Mouse (Mus musculus) limb, embryonic 14.5 days (tissue): ENCODE results near the gene Gm32687. TPM values are rescaled to one million over a fixed set of nuclear protein-coding genes. Genes with fewer than 3 reads are reported as not detected.
"Not testable (repeated sequence)": the region's sequence is repeated elsewhere in the genome, so short reads cannot be mapped to it uniquely, and the experiment has no call there.

Experiments used
- ATAC-seq: fragments of 200-750 bp; cut with Nextera tagmentation; 2 replicates; pipeline ENCODE4 v1.8.0; 2017; ENCODE audit warnings: low read depth, moderate number of reproducible peaks, moderate TSS enrichment; ENCODE audit not compliant: low FRiP score
- DNase-seq: peaks from one replicate; pipeline ENCODE4 v3.0.0-alpha.2; 2015; ENCODE audit warnings: low spot score
- H3K27ac ChIP-seq: fragments of 300-500 bp; sonication (generic); replicated peaks from 2 replicates; pipeline ENCODE4 v1.5.1; 2014; ENCODE audit warnings: low read depth, mild to moderate bottlenecking, low read length, moderate library complexity, mixed read lengths
- H3K27me3 ChIP-seq: fragments of 300-500 bp; sonication (generic); 2 replicates; pipeline ENCODE4 v1.6.1; 2014; ENCODE audit warnings: low read length, mixed read lengths; ENCODE audit not compliant: control insufficient read depth, insufficient read depth
- H3K36me3 ChIP-seq: fragments of 300-500 bp; sonication (generic); 2 replicates; pipeline ENCODE4 v1.6.1; 2014; ENCODE audit warnings: mild to moderate bottlenecking, low read length, moderate library complexity, mixed read lengths; ENCODE audit not compliant: control insufficient read depth, insufficient read depth
- H3K4me1 ChIP-seq: fragments of 300-500 bp; sonication (generic); 2 replicates; pipeline ENCODE4 v1.6.1; 2014; ENCODE audit warnings: antibody characterized with exemption, low read length, mixed read lengths; ENCODE audit not compliant: control insufficient read depth, insufficient read depth
- H3K4me2 ChIP-seq: fragments of 300-500 bp; sonication (generic); replicated peaks from 2 replicates; pipeline ENCODE4 v1.6.1; 2014; ENCODE audit warnings: low read depth, mild to moderate bottlenecking, low read length, moderate library complexity; ENCODE audit not compliant: severe bottlenecking
- H3K4me3 ChIP-seq: fragments of 300-500 bp; sonication (generic); replicated peaks from 2 replicates; pipeline ENCODE4 v1.5.1; 2014; ENCODE audit warnings: low read length
- H3K9ac ChIP-seq: fragments of 300-500 bp; sonication (generic); 2 replicates; pipeline ENCODE4 v1.6.1; 2014; ENCODE audit warnings: mild to moderate bottlenecking, low read depth, low read length, moderate library complexity; ENCODE audit not compliant: severe bottlenecking
- H3K9me3 ChIP-seq: fragments of 300-500 bp; sonication (generic); 2 replicates; pipeline ENCODE4 v1.6.1; 2016; ENCODE audit warnings: low read length; ENCODE audit not compliant: control insufficient read depth
- WGBS: fragments of 180-500 bp; shearing (Covaris S2); extraction: QIAGEN DNeasy Blood & Tissue Kit; methylation state at CpG from one replicate; pipeline ENCODE4 v1.1.7; 2014; 5-methylcytosine and 5-hydroxymethylcytosine counted together
- polyA plus RNA-seq, 2 experiments: library from polyadenylated mRNA; depleted of rRNA in 1 of 2; stranded (reverse) in 1 of 2; unstranded in 1 of 2; fragments of >200 nt; fragmentation: Nextera tagmentation in 1 of 2; extraction: Ambion mirVana in 1 of 2; gene quantifications; 2 replicates each; pipeline versions ENCODE4 v1.2.1 to v1.2.3; 2012 to 2014

Gm32687 gene
- polyA plus RNA-seq (2012; rRNA removed) (4.0 and 6.3 TPM in 2 replicates), polyA plus RNA-seq (2014; fragmentation: Nextera tagmentation; extraction: Ambion mirVana) (8.9 and 12.7 TPM in 2 replicates)

GRCm38 (mm10) chr10:81863409-81864407, at the start of gene Gm32687:
TSS of gene Gm32687 (plus strand) at chr10:81863934.
- H3K4me2 ChIP-seq, H3K9me3 ChIP-seq, H3K9ac ChIP-seq, H3K4me3 ChIP-seq, DNase-seq, H3K27me3 ChIP-seq, H3K4me1 ChIP-seq, H3K36me3 ChIP-seq, H3K27ac ChIP-seq: not testable (repeated sequence)
- 44% methylated on average over 3 of the region's 49 CpGs for WGBS
- ATAC-seq: peak; percentile 99

DNA sequence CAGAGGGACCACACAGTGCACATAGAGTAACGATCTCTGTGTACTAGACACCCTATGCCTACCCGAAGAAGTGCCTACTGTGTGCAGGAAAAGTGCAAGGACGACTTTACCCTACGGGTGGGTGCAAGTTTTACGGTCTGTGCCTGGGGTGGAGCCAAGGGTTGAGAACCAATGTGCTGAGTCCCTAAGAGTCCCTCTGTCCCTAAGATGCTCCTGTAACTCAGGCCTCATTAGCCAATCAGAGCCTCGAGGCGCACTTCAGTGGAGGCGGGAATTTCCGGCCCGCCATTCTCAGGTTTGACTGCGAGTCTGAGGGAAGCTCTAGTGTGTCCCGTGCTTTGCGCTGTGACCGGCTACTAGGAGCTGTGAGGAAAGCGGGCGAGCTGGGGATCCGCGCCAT, 17.5 kb upstream of the Gm32687 start:
- not testable (repeated sequence) for H3K4me2 ChIP-seq, H3K27ac ChIP-seq, H3K27me3 ChIP-seq, H3K4me3 ChIP-seq, H3K36me3 ChIP-seq, H3K9ac ChIP-seq, DNase-seq, H3K9me3 ChIP-seq, H3K4me1 ChIP-seq
- ATAC-seq: peak; percentile 62; the same call in 1 of the 2 replicates
- no CpG with 5 or more reads among the region's 18 CpGs for WGBS

- ATAC-seq: peak; percentile 97
- not testable (repeated sequence) for H3K4me2 ChIP-seq, H3K9ac ChIP-seq, H3K4me3 ChIP-seq, H3K36me3 ChIP-seq, H3K27me3 ChIP-seq, DNase-seq, H3K27ac ChIP-seq, H3K4me1 ChIP-seq, H3K9me3 ChIP-seq
- no CpG with 5 or more reads among the region's 43 CpGs for WGBS
Observed at GRCm38 (mm10) chr10:81929842-81930743, 66.4 kb downstream of the Gm32687 start, which contains the start of gene Zfp781. TSS of gene Zfp781 (minus strand) at chr10:81930480.

Other genes starting within 250 kb of the Gm32687 start
- 70.7 and 92.4 TPM in 2 replicates for gene Sirt6, start 236.1 kb upstream of the Gm32687 start, polyA plus RNA-seq (2012; rRNA removed)
- 39.5 and 40.7 TPM in 2 replicates for gene Sirt6, start 236.1 kb upstream of the Gm32687 start, polyA plus RNA-seq (2014; fragmentation: Nextera tagmentation; extraction: Ambion mirVana)
- 79.9 and 100 TPM in 2 replicates for gene Ankrd24, start 235.4 kb upstream of the Gm32687 start, polyA plus RNA-seq (2012; rRNA removed)
- gene Ankrd24, start 235.4 kb upstream of the Gm32687 start, polyA plus RNA-seq (2014; fragmentation: Nextera tagmentation; extraction: Ambion mirVana): 5.3 and 9.6 TPM in 2 replicates
- 2.1 and 2.8 TPM in 2 replicates for gene Gm10778, start 214.9 kb upstream of the Gm32687 start, polyA plus RNA-seq (2012; rRNA removed)
- 3.8 TPM in 2 replicates for gene Gm10778, start 214.9 kb upstream of the Gm32687 start, polyA plus RNA-seq (2014; fragmentation: Nextera tagmentation; extraction: Ambion mirVana)
- 4.9 and 6.6 TPM in 2 replicates for gene Zfp433, start 159.1 kb upstream of the Gm32687 start, polyA plus RNA-seq (2012; rRNA removed)
- gene Zfp433, start 159.1 kb upstream of the Gm32687 start, polyA plus RNA-seq (2014; fragmentation: Nextera tagmentation; extraction: Ambion mirVana): 15.0 and 18.0 TPM in 2 replicates
- gene Gm3055, start 92.8 kb upstream of the Gm32687 start, polyA plus RNA-seq (2012; rRNA removed): 3.9 and 6.2 TPM in 2 replicates
- 10.9 and 12.5 TPM in 2 replicates for gene Gm3055, start 92.8 kb upstream of the Gm32687 start, polyA plus RNA-seq (2014; fragmentation: Nextera tagmentation; extraction: Ambion mirVana)
- gene Gm4767, start 51.7 kb upstream of the Gm32687 start, polyA plus RNA-seq (2012; rRNA removed): 0.49 and 0.97 TPM in 2 replicates
- 2.5 and 3.0 TPM in 2 replicates for gene Gm4767, start 51.7 kb upstream of the Gm32687 start, polyA plus RNA-seq (2014; fragmentation: Nextera tagmentation; extraction: Ambion mirVana)
- 1.4 and 2.4 TPM in 2 replicates for gene Zfp781, start 66.5 kb downstream of the Gm32687 start, polyA plus RNA-seq (2012; rRNA removed)
- gene Zfp781, start 66.5 kb downstream of the Gm32687 start, polyA plus RNA-seq (2014; fragmentation: Nextera tagmentation; extraction: Ambion mirVana): 4.5 TPM in 2 replicates
- gene Zfp873, start 184.2 kb downstream of the Gm32687 start, polyA plus RNA-seq (2012; rRNA removed): 5.8 and 8.6 TPM in 2 replicates
- gene Zfp873, start 184.2 kb downstream of the Gm32687 start, polyA plus RNA-seq (2014; fragmentation: Nextera tagmentation; extraction: Ambion mirVana): 10.5 and 13.3 TPM in 2 replicates
- gene BC024063, start 219.4 kb downstream of the Gm32687 start, polyA plus RNA-seq (2012; rRNA removed): 1.4 and 2.6 TPM in 2 replicates
- 5.9 TPM in 2 replicates for gene BC024063, start 219.4 kb downstream of the Gm32687 start, polyA plus RNA-seq (2014; fragmentation: Nextera tagmentation; extraction: Ambion mirVana)